Mouse (Mus musculus) small intestine, adult 2 months (tissue): ENCODE data around the gene Ubac2.

Experiments
- CTCF ChIP-seq: fragments of 200-500 bp; IDR thresholded peaks from 2 replicates; pipeline ENCODE4 v1.5.1; 2012; ENCODE audit warnings: low read depth, mild to moderate bottlenecking, control low read depth, inconsistent platforms, low read length, moderate library complexity, mixed read lengths; ENCODE audit not compliant: insufficient replicate concordance, insufficient read length; ENCODE audit errors: extremely low read depth
- POLR2A ChIP-seq: fragments of 200-500 bp; IDR thresholded peaks from 2 replicates; pipeline ENCODE4 v1.6.1; 2012; ENCODE audit warnings: low read depth, mild to moderate bottlenecking, control low read depth, inconsistent platforms, low read length, moderate library complexity

- TF ChIP-seq CTCF, result no peak
- no peak for TF ChIP-seq POLR2A
Observed at GRCm38 (mm10) chr14:122062411-122063090, 184.1 kb downstream of the Ubac2 start.
